Mouse (Mus musculus) heart, embryonic 16.5 days (tissue): ENCODE measurements around the gene Gm9049. TPM values are rescaled to one million over a fixed set of nuclear protein-coding genes. Genes with fewer than 3 reads are reported as not detected.
"Not testable (repeated sequence)": the region's sequence is repeated elsewhere in the genome, so short reads cannot be mapped to it uniquely, and the experiment has no call there.

Source experiments
- ATAC-seq: fragments of 200-750 bp; cut with Nextera tagmentation; replicated peaks from 2 replicates; pipeline ENCODE4 v1.8.0; 2017; ENCODE audit warnings: moderate number of reproducible peaks; ENCODE audit not compliant: insufficient read depth, low FRiP score; ENCODE audit errors: extremely low read depth
- H3K27ac ChIP-seq: fragments of 300-500 bp; sonication (generic); 2 replicates; pipeline ENCODE4 v1.5.1; 2014; ENCODE audit warnings: mild to moderate bottlenecking, low read length, control low read depth, moderate library complexity
- H3K27me3 ChIP-seq: fragments of 300-500 bp; sonication (generic); 2 replicates; pipeline ENCODE4 v1.6.1; 2014; ENCODE audit warnings: low read length, mixed read lengths; ENCODE audit not compliant: control insufficient read depth, insufficient read depth
- H3K36me3 ChIP-seq: fragments of 300-500 bp; sonication (generic); 2 replicates; pipeline ENCODE4 v1.6.1; 2014; ENCODE audit not compliant: control insufficient read depth, insufficient read depth
- H3K4me1 ChIP-seq: fragments of 300-500 bp; sonication (generic); 2 replicates; pipeline ENCODE4 v1.6.1; 2014; ENCODE audit warnings: low read length, mixed read lengths; ENCODE audit not compliant: control insufficient read depth, insufficient read depth
- H3K4me2 ChIP-seq: fragments of 300-500 bp; sonication (generic); 2 replicates; pipeline ENCODE4 v1.6.1; 2014; ENCODE audit warnings: low read depth, mild to moderate bottlenecking, control low read depth, low read length
- H3K4me3 ChIP-seq: fragments of 300-500 bp; sonication (generic); 2 replicates; pipeline ENCODE4 v1.5.1; 2014; ENCODE audit warnings: mild to moderate bottlenecking, control low read depth, low read length
- H3K9ac ChIP-seq: fragments of 300-500 bp; sonication (generic); 2 replicates; pipeline ENCODE4 v1.6.1; 2014; ENCODE audit warnings: low read length, control low read depth
- H3K9me3 ChIP-seq: fragments of 300-500 bp; sonication (generic); replicated peaks from 2 replicates; pipeline ENCODE4 v1.6.1; 2016; ENCODE audit warnings: low read length; ENCODE audit not compliant: control insufficient read depth
- WGBS: fragments of 180-500 bp; shearing (Covaris S2); extraction: QIAGEN DNeasy Blood & Tissue Kit; methylation state at CpG from one replicate; pipeline ENCODE4 v1.1.7; 2014; 5-methylcytosine and 5-hydroxymethylcytosine counted together
- polyA plus RNA-seq: library from polyadenylated mRNA; unstranded; fragments of >200 nt; fragmentation: Nextera tagmentation; extraction: Ambion mirVana; gene quantifications from 2 replicates; pipeline ENCODE4 v1.2.1, GENCODE M21; 2015

Gene Gm9049
- polyA plus RNA-seq, 1 experiment from 2014 or later, result 0.21 TPM

- ATAC-seq, result no peak
- no peak overlapping the region for H3K27ac ChIP-seq
- H3K27me3 ChIP-seq, result no peaks in the 10 kb centered on the region
- no peak overlapping the region for H3K9ac ChIP-seq
- no peaks in the 10 kb centered on the region for H3K4me1 ChIP-seq
- no peaks in the 10 kb centered on the region for H3K9me3 ChIP-seq
- 75% methylated on average over 8 of the region's 8 CpGs for WGBS
- no peak overlapping the region for H3K4me2 ChIP-seq
- H3K4me3 ChIP-seq, result no peak overlapping the region
- H3K36me3 ChIP-seq, result no peaks in the 10 kb centered on the region
Observed at GRCm38 (mm10) chr10:118319024-118319423, 34.9 kb downstream of the Gm9049 start.

DNA sequence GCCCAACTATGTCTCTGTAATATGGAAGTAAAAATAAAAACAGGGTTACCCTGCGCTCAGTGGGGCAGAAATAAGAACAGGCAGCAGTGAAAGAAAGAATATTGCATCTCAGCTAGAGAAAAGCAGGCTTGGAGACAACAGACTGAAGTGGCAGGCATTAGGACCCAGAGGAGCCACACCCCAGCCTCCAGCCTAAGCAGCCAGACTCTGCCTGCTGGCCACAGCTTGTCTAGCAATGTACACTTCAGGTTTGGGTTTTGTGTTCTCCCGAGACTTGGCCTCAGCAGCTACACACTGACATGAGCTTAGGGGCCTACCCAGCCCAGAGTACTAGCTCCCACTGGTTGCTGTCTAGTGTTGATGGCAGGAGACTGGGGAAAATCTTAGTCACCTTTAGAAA is 51.8 kb downstream of the Gm9049 start:
- WGBS, result 51% methylated on average over 2 of the region's 2 CpGs
- H3K27ac ChIP-seq, ATAC-seq, H3K9ac ChIP-seq, H3K36me3 ChIP-seq, H3K27me3 ChIP-seq, H3K9me3 ChIP-seq, H3K4me1 ChIP-seq, H3K4me2 ChIP-seq, H3K4me3 ChIP-seq: not testable (repeated sequence)

Other genes starting within 250 kb of the Gm9049 start
- gene Mdm1, start 212.3 kb downstream of the Gm9049 start, polyA plus RNA-seq, result 15.8 and 19.3 TPM in 2 replicates
- not detected in 2 replicates for gene Il22, start 149.2 kb downstream of the Gm9049 start, polyA plus RNA-seq
- gene Gm32717, start 113.3 kb downstream of the Gm9049 start, polyA plus RNA-seq, result not detected in 2 replicates
- not detected in 2 replicates for gene Gm32802, start 95.4 kb downstream of the Gm9049 start, polyA plus RNA-seq
- not detected in 2 replicates for gene Iltifb, start 59.1 kb downstream of the Gm9049 start, polyA plus RNA-seq
- gene Gm9040, start 27.1 kb downstream of the Gm9049 start, polyA plus RNA-seq, result not detected in 2 replicates
- not detected in 2 replicates for gene Gm9044, start 21.7 kb downstream of the Gm9049 start, polyA plus RNA-seq
- gene Gm9045, start 16.3 kb downstream of the Gm9049 start, polyA plus RNA-seq, result 0.21 TPM in 1 of 2 replicates, not detected in the other
- not detected in 2 replicates for gene Gm9046, start 10.8 kb downstream of the Gm9049 start, polyA plus RNA-seq
- gene Gm9048, start 5.4 kb downstream of the Gm9049 start, polyA plus RNA-seq, result not detected in 2 replicates
- not detected in 2 replicates for gene Ifng, start 86.9 kb upstream of the Gm9049 start, polyA plus RNA-seq